Mouse (Mus musculus): Measurements from ENCODE around the gene Tex28. TPM values are rescaled to one million over a fixed set of nuclear protein-coding genes. Genes with fewer than 3 reads are reported as not detected.

The Tex28 gene
- polyA plus RNA-seq, 1 experiment from 2014 or later = not detected

Other genes with a start within 250 kb of the Tex28 start
- 2.6 and 2.8 TPM in 2 replicates for gene Arhgap4, start 246.0 kb downstream of the Tex28 start, polyA plus RNA-seq (2016; fragmentation: Nextera tagmentation; extraction: Ambion mirVana)
- 119 and 123 TPM in 2 replicates for gene Naa10, start 245.9 kb downstream of the Tex28 start, polyA plus RNA-seq (2016; fragmentation: Nextera tagmentation; extraction: Ambion mirVana)
- gene Renbp, start 237.0 kb downstream of the Tex28 start, polyA plus RNA-seq (2016; fragmentation: Nextera tagmentation; extraction: Ambion mirVana) = 13.4 and 14.9 TPM in 2 replicates
- gene Hcfc1, start 201.5 kb downstream of the Tex28 start, polyA plus RNA-seq (2016; fragmentation: Nextera tagmentation; extraction: Ambion mirVana) = 81.9 and 88.5 TPM in 2 replicates
- 56.9 and 59.7 TPM in 2 replicates for gene Irak1, start 143.9 kb downstream of the Tex28 start, polyA plus RNA-seq (2016; fragmentation: Nextera tagmentation; extraction: Ambion mirVana)
- gene Opn1mw, start 40.4 kb downstream of the Tex28 start, polyA plus RNA-seq (2016; fragmentation: Nextera tagmentation; extraction: Ambion mirVana) = not detected in 2 replicates
- gene Mecp2, start 32.5 kb downstream of the Tex28 start, polyA plus RNA-seq (2016; fragmentation: Nextera tagmentation; extraction: Ambion mirVana) = 17.8 and 19.7 TPM in 2 replicates
- gene Tktl1, start 9.4 kb upstream of the Tex28 start, polyA plus RNA-seq (2016; fragmentation: Nextera tagmentation; extraction: Ambion mirVana) = 0.06 and 0.09 TPM in 2 replicates
- gene Flna, start 82.0 kb upstream of the Tex28 start, polyA plus RNA-seq (2016; fragmentation: Nextera tagmentation; extraction: Ambion mirVana) = 210 and 233 TPM in 2 replicates
- gene Emd, start 86.8 kb upstream of the Tex28 start, polyA plus RNA-seq (2016; fragmentation: Nextera tagmentation; extraction: Ambion mirVana) = 15.4 and 18.9 TPM in 2 replicates
- 521 and 544 TPM in 2 replicates for gene Rpl10, start 103.0 kb upstream of the Tex28 start, polyA plus RNA-seq (2016; fragmentation: Nextera tagmentation; extraction: Ambion mirVana)
- 88.4 and 92.9 TPM in 2 replicates for gene Taz, start 114.1 kb upstream of the Tex28 start, polyA plus RNA-seq (2016; fragmentation: Nextera tagmentation; extraction: Ambion mirVana)
- 4.6 and 5.3 TPM in 2 replicates for gene Dnase1l1, start 114.5 kb upstream of the Tex28 start, polyA plus RNA-seq (2016; fragmentation: Nextera tagmentation; extraction: Ambion mirVana)
- 118 and 119 TPM in 2 replicates for gene Atp6ap1, start 129.3 kb upstream of the Tex28 start, polyA plus RNA-seq (2016; fragmentation: Nextera tagmentation; extraction: Ambion mirVana)
- 616 and 685 TPM in 2 replicates for gene Gdi1, start 137.2 kb upstream of the Tex28 start, polyA plus RNA-seq (2016; fragmentation: Nextera tagmentation; extraction: Ambion mirVana)
- 63.2 and 63.4 TPM in 2 replicates for gene Fam50a, start 145.2 kb upstream of the Tex28 start, polyA plus RNA-seq (2016; fragmentation: Nextera tagmentation; extraction: Ambion mirVana)
- 51.3 and 55.4 TPM in 2 replicates for gene Plxna3, start 161.2 kb upstream of the Tex28 start, polyA plus RNA-seq (2016; fragmentation: Nextera tagmentation; extraction: Ambion mirVana)
- gene Lage3, start 185.8 kb upstream of the Tex28 start, polyA plus RNA-seq (2016; fragmentation: Nextera tagmentation; extraction: Ambion mirVana) = 99.7 and 104 TPM in 2 replicates
- gene Ubl4a, start 205.4 kb upstream of the Tex28 start, polyA plus RNA-seq (2016; fragmentation: Nextera tagmentation; extraction: Ambion mirVana) = 61.1 and 68.2 TPM in 2 replicates
- gene Slc10a3, start 205.5 kb upstream of the Tex28 start, polyA plus RNA-seq (2016; fragmentation: Nextera tagmentation; extraction: Ambion mirVana) = 8.8 and 9.0 TPM in 2 replicates
- gene Fam3a, start 225.4 kb upstream of the Tex28 start, polyA plus RNA-seq (2016; fragmentation: Nextera tagmentation; extraction: Ambion mirVana) = 30.5 and 33.2 TPM in 2 replicates
- 23.2 and 24.4 TPM in 2 replicates for gene Ikbkg, start 225.5 kb upstream of the Tex28 start, polyA plus RNA-seq (2016; fragmentation: Nextera tagmentation; extraction: Ambion mirVana)

Data from midbrain, embryonic 12.5 days (tissue).